Mouse (Mus musculus) testis, adult 2 months (tissue): ENCODE measurements around the gene Sympk. TPM values are rescaled to one million over a fixed set of nuclear protein-coding genes. Genes with fewer than 3 reads are reported as not detected.
A peak's percentile ranks its signal among the peaks of the same experiment; 100 is the strongest.

ENCODE experiments used
- H3K27ac ChIP-seq: fragments of 200-500 bp; 2 replicates; pipeline ENCODE4 v1.5.1; 2012; ENCODE audit warnings: low read depth, low read length; ENCODE audit not compliant: control insufficient read depth, insufficient read depth
- H3K27me3 ChIP-seq: fragments of 200-500 bp; 2 replicates; pipeline ENCODE4 v1.6.1; 2012; ENCODE audit warnings: mild to moderate bottlenecking, low read length, moderate library complexity; ENCODE audit not compliant: control insufficient read depth, insufficient read depth
- H3K36me3 ChIP-seq: fragments of 200-500 bp; 2 replicates; pipeline ENCODE4 v1.6.1; 2012; ENCODE audit warnings: mild to moderate bottlenecking, low read length; ENCODE audit not compliant: control insufficient read depth, insufficient read depth
- H3K4me1 ChIP-seq: fragments of 200-500 bp; 2 replicates; pipeline ENCODE4 v1.6.1; 2012; ENCODE audit warnings: low read length; ENCODE audit not compliant: control insufficient read depth, insufficient read depth
- H3K4me3 ChIP-seq: fragments of 200-500 bp; 2 replicates; pipeline ENCODE4 v1.5.1; 2012; ENCODE audit warnings: low read depth, mild to moderate bottlenecking, low read length, moderate library complexity, mixed read lengths; ENCODE audit not compliant: control insufficient read depth
- CTCF ChIP-seq: fragments of 200-500 bp; IDR thresholded peaks from 2 replicates; pipeline ENCODE4 v1.5.1; 2012; ENCODE audit warnings: low read depth, mild to moderate bottlenecking, inconsistent platforms, low read length, moderate library complexity; ENCODE audit not compliant: control insufficient read depth, insufficient read depth, insufficient replicate concordance
- POLR2A ChIP-seq: fragments of 200-500 bp; IDR thresholded peaks from 2 replicates; pipeline ENCODE4 v1.6.1; 2012; ENCODE audit warnings: low read depth, mild to moderate bottlenecking, inconsistent platforms, low read length, moderate library complexity; ENCODE audit not compliant: control insufficient read depth
- polyA plus RNA-seq: library from polyadenylated mRNA; depleted of rRNA; stranded (reverse); fragments of >200 nt; gene quantifications from 2 replicates; pipeline ENCODE4 v1.2.3, GENCODE M21; 2012

The Sympk gene
- polyA plus RNA-seq, 1 experiment = 196 TPM

GRCm38 (mm10) chr7:19073504-19073903 lies 49.3 kb downstream of the Sympk start:
- H3K36me3 ChIP-seq = no peaks in the 10 kb centered on the region
- no peaks in the 10 kb centered on the region for H3K27me3 ChIP-seq
- H3K27ac ChIP-seq = no peak overlapping the region
- H3K4me3 ChIP-seq = no peak overlapping the region
- peaks cover 28% of the 10 kb centered on the region for H3K4me1 ChIP-seq
- TF ChIP-seq POLR2A (no peak), CTCF (peak; percentile 92)

- Histone ChIP-seq H3K4me1 (peaks cover 28% of the 10 kb centered on the region), H3K4me3 (peak overlapping the region; percentile 93; the same call in 1 of the 2 replicates), H3K36me3 (no peaks in the 10 kb centered on the region), H3K27me3 (no peaks in the 10 kb centered on the region), H3K27ac (no peak overlapping the region)
- no peak for TF ChIP-seq POLR2A
- TF ChIP-seq CTCF = no peak
Observed at GRCm38 (mm10) chr7:19074494-19074893, 50.3 kb downstream of the Sympk start.

- Histone ChIP-seq H3K27me3 (no peaks in the 10 kb centered on the region), H3K4me3 (peak overlapping the region; percentile 93), H3K4me1 (peaks cover 28% of the 10 kb centered on the region), H3K36me3 (no peaks in the 10 kb centered on the region), H3K27ac (peak overlapping the region; percentile 96)
- TF ChIP-seq POLR2A (no peak), CTCF (no peak)
Observed at GRCm38 (mm10) chr7:19075231-19075630, 51.1 kb downstream of the Sympk start.

- peaks cover 28% of the 10 kb centered on the region for H3K4me1 ChIP-seq
- H3K4me3 ChIP-seq = peak within 1 kb of the TSS; percentile 93
- no peaks in the 10 kb centered on the region for H3K27me3 ChIP-seq
- peak; percentile 81 for TF ChIP-seq POLR2A
- TF ChIP-seq CTCF = no peak
- peak within 1 kb of the TSS; percentile 96 for H3K27ac ChIP-seq
- H3K36me3 ChIP-seq = no peaks in the 10 kb centered on the region
Observed at GRCm38 (mm10) chr7:19075723-19076585, 51.8 kb downstream of the Sympk start, which contains the start of gene Dmwd. TSS of gene Dmwd (plus strand) at chr7:19076227.

- peaks cover 28% of the 10 kb centered on the region for H3K4me1 ChIP-seq
- no peak for TF ChIP-seq CTCF
- TF ChIP-seq POLR2A = no peak
- no peaks in the 10 kb centered on the region for H3K27me3 ChIP-seq
- H3K36me3 ChIP-seq = no peaks in the 10 kb centered on the region
- peak overlapping the region; percentile 82 for H3K27ac ChIP-seq
- peak overlapping the region; percentile 93 for H3K4me3 ChIP-seq
Observed at GRCm38 (mm10) chr7:19076586-19076991, 52.4 kb downstream of the Sympk start.

- H3K4me3 ChIP-seq = no peak overlapping the region
- TF ChIP-seq POLR2A (no peak), CTCF (no peak)
- H3K36me3 ChIP-seq = no peaks in the 10 kb centered on the region; the same call in 1 of the 2 replicates
Observed at GRCm38 (mm10) chr7:19077761-19078160, 53.6 kb downstream of the Sympk start.

GRCm38 (mm10) chr7:19078732-19079131 lies 54.6 kb downstream of the Sympk start:
- H3K4me1 ChIP-seq = peaks cover 20% of the 10 kb centered on the region
- H3K4me3 ChIP-seq = no peak overlapping the region
- no peaks in the 10 kb centered on the region for H3K27me3 ChIP-seq
- 0 out of 2 replicates have a peak overlapping the region, but pooled peaks have one; percentile 8 for H3K27ac ChIP-seq
- TF ChIP-seq POLR2A = no peak
- no peak for TF ChIP-seq CTCF
- no peaks in the 10 kb centered on the region; the same call in 1 of the 2 replicates for H3K36me3 ChIP-seq

More at GRCm38 (mm10) chr7:19077761-19078160, 53.6 kb downstream of the Sympk start:
- Histone ChIP-seq H3K27me3 (no peaks in the 10 kb centered on the region), H3K4me1 (peaks cover 28% of the 10 kb centered on the region), H3K27ac (no peak overlapping the region)
